Mouse (Mus musculus): Measurements from ENCODE around the gene Gpank1.

Gene Gpank1

DNA sequence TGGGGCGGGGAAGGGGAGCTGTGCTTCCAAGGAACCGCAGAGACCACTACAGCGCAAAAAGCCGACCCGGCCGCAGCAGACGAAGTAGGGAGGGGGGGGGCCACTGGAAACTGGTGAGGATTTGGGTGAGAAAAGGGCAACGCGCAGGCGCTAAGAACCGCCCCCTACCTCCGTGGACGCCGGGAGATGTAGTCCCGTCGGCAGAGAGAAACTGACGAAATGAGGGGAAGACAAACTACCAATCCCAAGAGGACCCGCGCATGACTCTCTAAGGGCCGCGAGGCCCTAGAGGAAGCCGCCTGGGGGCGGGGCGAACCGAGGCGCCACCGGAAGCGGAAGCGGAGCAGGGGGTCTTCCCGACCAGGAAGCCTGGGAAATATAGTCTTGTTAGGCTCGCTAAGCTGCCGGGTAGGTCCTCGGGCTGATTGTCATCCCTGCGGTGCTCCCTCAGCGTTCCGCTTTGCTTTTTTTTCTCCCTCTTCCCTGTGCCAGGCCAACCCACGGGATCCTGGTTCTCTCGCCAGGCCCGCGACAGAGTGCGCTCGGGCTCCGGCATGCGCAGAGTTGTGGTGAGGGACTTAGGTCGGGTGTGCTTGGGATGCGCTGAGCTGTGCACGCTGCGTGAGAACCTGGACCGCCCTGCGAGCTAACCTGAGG is at the start of gene Gpank1:
Gene Gpank1, plus strand, starts transcription at position 313 of the 657 bp plus-strand sequence.
- DNase-seq = peak; percentile 97

GRCm38 (mm10) chr17:35074097-35074496 is 47.2 kb upstream of the Gpank1 start:
- DNase-seq = no peak

DNA sequence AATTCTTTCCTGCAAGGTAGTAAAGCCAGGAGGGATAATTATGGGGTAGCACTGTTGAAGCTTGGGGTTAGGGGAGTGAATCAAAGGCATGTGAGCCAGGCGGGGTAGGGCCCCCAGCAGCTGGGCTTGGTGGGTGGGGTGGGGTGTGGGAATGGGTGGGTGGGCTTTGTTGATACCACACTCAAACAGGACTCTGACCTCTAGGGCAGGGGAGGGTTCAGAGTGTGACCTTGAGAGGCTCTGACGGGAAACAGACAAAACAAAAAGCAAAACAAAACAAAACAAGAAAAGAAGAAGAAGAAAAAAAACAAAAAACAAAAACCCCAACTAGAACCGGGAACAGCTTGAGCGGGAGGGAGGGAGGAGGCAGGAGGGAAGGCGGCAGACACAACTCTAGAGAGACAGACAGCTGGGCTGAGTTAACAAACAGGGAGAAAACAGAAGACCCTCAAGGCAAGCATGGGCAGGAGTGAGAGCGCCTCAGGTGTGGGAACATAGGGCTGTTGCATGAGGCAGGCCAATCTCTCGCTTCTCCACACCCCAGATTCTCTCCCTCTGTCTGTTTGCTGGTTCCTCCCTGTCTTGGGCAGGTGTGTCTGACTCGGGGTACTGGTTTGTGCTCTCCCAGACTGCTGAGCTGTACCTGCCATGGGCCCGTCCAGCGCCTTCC is 44.6 kb upstream of the Gpank1 start, which contains the start of gene Ly6g6e:
Gene Ly6g6e, plus strand, starts transcription at position 396 of the 670 bp plus-strand sequence.
- no peak for DNase-seq

DNA sequence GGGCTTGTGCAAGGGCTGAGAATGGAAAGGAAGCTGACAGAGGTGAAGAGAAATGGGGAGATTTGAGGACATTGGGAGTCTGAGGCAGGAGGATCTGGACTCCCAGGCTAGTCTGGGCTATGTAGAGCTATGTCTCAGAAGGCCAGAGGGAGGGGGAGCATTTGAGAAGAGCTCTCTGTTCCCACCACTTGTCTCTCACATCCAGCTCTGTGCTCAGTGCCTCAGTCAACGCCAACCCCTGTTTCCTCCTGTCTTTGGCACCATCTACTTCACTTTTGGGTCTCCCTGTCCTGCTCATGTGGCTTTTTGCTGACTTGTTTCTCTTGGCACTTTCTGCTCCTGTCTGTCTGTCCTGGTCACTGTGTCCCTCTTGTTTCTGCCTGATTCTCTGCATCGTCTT is 44.0 kb upstream of the Gpank1 start:
- DNase-seq = no peak

GRCm38 (mm10) chr17:35077786-35078233 is 43.4 kb upstream of the Gpank1 start, which contains the start of gene Ly6g6d:
Gene Ly6g6d, minus strand, starts transcription at chr17:35078065.
- DNase-seq = peak; percentile 75

- DNase-seq = no peak
Observed at GRCm38 (mm10) chr17:35079778-35080177, 41.5 kb upstream of the Gpank1 start.

GRCm38 (mm10) chr17:35080248-35080647 is 41.0 kb upstream of the Gpank1 start:
- no peak for DNase-seq

DNA sequence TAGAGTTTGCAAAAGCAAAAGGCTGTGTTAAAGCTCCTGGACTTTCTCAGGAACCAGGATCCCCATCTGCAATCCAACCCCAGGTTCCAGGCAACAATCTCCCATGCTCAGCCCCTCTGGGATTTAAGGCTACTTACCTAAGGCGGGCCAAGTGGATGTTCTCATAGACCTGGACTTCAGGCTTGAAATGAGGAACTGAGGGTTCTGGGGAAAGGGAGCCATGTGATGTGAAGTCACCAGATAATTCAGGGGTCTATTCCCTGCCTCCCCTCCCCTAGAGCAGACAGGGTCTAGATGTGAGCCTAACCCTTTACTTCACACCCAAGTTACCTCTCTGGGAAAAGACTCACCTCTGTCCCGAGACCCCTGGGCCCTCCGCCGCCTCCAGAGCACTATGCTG is 40.5 kb upstream of the Gpank1 start:
- no peak for DNase-seq

DNA sequence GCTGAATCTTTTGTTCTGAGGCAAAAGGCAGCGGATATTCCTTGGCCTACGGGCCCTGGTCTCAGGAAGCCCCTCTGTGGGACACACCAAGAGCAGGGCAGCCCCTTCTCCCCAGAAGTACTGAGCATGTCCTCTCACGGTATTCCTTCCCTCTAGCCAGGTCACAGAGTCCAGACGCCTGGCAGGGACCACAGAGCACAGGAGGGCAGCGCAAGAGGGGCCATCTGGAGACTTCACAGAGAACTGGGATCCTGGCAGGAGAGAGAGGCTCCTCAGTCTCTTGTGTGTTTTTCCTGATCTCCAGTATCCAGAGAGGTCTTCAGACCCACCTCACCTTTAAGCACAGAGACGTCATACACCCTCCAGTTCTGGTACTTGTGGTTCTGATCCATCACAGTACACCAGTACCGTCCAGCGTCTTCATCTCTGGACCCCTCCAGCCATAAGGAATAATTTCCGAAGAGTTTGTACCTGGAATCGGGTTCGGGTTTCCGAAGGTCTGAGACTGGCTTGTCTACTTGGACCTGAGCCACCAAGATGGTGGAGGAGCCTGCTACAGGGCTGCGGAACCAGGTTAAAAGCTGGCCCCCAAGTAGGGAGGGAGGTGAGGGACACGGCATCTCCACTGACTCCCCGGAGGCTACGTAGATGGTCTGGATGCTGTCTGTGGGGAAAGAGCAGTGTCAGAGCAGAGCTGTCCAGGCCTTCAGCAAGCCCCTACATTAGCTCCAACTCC is 38.2 kb upstream of the Gpank1 start:
- DNase-seq = no peak

DNA sequence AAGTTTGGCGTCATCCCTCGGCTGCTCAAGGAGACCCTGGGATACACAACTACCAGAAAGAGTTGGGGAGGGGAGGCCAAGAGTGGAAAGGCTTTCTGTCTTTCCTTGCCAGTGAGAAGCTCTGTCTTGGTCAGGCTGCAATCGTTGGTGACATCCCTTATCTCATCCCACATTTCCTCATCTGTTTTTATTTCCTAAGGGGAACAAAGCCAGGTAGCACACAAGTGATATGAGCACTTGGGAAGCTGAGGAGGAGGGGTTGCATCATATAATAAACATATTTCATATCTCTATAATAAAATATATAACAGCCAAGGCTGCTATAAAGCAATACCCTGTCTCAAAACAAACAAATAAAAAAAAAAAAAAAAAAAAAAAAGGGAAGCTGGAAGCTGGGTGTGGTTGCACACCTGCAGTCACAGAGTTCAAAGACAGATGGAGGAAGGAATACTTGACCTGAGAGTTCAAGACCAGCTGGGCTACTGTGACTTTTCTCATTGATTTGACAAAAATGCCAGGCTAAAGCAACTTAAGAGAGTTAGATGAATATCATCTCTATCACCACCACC is 37.2 kb upstream of the Gpank1 start:
- DNase-seq = no peak

DNA sequence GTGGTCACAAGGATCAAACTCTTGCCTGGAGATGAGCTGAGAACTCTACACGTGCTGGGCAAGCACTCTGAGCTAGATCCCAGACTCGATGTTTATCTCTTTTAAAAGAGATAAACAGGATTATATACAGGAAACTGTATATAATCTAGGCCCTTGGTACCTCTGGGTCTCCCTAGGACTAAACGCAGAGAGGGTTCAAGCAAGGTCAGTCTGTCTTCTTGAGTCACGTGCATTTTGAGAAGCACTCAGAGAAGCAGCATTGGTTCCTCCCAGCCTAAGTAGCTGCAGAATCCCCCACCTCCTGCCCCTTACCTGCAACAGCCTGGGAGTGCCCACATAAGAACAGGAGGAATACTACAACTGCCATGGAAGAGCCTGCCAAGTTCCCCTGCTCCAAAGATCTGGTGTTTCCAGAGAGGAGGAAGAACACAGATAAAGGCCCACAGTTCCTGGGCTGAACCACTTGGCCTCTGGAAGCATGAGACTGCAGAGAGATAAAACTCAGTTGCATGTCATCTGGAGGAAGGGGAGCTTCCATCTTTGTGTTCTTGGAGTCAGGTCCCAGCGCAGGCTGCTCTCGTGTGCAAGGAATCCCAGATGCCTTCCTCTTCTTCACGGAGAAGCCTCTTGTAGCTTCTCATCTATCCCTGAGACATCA is 35.9 kb upstream of the Gpank1 start, which contains the start of gene Ly6g6f:
Gene Ly6g6f, minus strand, starts transcription at position 403 of the 658 bp plus-strand sequence.
- no peak for DNase-seq

DNA sequence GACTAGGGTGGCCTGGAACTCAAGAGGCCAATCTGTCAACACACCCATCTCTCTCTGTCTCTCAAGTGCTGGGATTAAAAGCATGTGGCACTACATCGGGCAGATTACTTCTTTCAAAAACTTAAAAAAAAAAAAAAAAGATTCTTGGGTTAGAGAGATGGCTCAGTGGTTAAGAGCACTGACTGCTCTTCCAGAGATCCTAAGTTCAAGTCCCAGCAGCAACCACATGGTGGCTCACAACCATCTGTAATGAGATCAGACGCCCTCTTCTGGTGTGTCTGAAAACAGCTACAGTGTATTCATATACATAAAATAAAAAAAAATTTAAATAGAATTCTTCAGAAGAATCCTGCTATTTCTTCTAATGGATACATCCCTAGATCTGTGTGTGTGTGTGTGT is 33.1 kb upstream of the Gpank1 start:
- no peak for DNase-seq

DNA sequence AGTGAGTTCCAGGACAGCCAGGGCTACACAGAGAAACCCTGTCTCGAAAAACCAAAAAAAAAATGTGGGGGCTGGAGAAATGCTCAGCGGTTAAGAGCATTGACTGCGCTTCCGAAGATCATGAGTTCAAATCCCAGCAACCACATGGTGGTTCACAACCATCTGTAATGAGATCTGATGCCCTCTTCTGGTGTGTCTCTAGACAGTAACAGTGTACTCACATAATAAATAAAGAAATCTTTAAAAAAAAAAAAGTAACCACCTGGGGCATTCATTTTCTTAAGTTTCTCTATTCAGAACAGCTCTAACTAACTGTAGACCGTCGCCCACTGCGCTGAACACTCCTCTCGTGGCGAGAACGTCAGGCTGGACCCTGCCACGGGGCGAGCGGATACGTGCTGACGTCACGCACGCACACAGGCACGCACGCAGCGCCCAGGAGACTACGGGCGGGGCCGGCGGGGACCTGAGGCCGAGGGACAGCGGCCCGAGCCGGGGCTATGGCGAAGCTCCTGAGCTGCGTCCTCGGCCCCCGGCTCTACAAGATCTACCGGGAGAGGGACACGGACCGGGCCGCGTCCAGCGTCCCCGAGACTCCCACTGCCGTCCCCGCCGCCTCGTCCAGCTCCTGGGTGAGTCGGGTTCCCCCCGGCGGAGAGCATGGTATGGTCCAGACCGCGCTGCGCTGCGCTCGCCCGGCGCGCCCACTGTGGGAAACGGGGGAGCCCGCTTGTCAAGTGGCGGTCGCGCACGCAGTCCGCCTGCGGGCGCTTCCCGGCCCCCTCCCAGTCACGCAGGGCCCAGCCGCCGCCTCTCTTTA is 32.2 kb upstream of the Gpank1 start, which contains the start of gene Abhd16a:
Gene Abhd16a, plus strand, starts transcription at position 439 of the 820 bp plus-strand sequence.
- peak; percentile 94 for DNase-seq

GRCm38 (mm10) chr17:35090166-35090932 is 30.9 kb upstream of the Gpank1 start:
- DNase-seq = no peak

DNA sequence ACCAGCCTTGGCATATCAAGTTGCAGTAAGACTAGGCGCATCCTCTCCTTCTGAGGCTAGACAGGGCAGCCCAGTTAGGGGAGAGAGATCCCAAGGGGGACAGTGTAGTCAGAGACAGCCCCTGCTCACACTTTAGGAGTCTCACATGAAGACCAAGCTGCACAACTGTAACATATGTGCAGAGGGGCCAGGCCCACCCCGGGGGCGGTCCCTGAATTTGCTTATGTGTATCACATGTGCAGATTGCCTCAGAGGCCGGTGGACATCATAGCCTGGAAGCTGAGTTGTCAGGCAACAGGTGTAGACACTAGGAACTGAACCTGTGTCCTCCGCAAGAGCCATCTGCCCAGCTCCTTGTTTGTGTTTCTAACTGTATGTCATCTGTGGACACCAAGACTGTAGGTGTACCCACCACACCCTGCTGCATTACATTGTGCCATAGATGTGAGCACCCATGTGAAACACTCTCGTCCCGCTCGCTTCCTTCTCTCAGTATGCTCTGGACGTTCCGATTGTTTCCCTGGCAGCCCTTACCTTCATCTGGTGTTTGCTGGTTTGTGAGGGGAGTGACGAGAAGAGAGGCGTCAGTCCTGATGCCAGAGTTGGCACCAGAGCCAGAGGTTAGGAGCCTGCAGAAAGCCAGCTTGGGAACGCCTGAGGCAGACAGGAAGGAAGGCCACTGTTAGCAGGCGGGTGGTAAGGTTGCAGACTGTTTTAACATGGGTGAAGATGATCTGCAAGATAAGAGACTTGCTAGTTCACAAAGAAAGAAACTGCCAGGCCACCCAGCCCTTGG is 28.7 kb upstream of the Gpank1 start:
- peak; percentile 34 for DNase-seq

- DNase-seq = no peak
Observed at GRCm38 (mm10) chr17:35094475-35095365, 26.5 kb upstream of the Gpank1 start.

DNA sequence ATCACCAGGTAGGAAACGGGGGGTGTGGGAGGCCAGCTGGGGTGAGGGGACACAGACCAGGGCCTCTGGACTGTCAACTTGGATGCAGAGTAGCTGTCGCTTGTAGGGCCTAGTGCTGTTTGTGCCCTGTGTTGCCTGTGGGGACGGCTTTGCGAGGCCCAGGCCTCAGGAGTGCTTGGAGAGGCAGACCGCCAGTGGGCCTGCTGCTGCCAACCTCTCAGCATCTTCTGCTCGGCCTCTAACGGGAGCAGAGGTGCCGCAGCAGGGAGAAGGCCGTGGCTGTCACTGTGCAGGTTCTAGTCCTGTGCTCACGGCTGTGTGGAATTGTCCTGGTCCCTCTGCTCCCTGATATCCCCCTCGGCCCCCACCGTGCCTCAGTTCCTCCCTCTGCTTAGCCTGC is 24.7 kb upstream of the Gpank1 start:
- DNase-seq = no peak

DNA sequence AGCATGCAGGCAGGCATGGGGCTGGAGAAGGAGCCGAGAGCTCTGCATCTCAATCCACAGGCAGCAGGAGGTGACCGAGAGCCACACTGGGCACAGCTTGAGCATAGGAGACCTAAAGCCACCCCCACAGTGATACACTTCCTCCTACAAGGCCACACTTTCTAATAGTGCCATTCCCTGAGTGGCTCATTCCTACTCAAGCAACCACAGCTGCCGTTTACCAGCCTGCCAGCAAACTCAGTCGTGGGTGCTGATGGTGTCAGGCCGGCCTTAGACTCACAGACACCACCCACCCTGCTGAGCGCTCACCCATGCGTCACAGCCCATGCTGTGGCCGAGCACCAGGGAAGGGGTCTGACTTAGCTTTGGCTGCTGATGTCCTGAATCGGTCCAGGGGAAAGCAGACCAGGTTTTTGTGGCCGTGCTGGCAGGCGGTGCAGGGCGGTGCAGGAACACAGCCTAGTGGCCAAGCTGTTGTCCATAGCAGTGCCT is 24.0 kb upstream of the Gpank1 start:
- peak; percentile 35 for DNase-seq
